Mouse (Mus musculus): Measurements from ENCODE around the gene Rfx1. TPM values are rescaled to one million over a fixed set of nuclear protein-coding genes. Genes with fewer than 3 reads are reported as not detected.

The Rfx1 gene
- polyA plus RNA-seq, 1 experiment from 2014 or later, result 11.0 TPM

- peaks cover 98% of the 10 kb centered on the region for H3K36me3 ChIP-seq (replicated peaks; ENCODE audit: control insufficient read depth, insufficient read depth)
- H3K27ac ChIP-seq, result no peak overlapping the region
- no peak overlapping the region for H3K4me3 ChIP-seq (replicated peaks; ENCODE audit: low read length)
- H3K4me2 ChIP-seq (replicated peaks), result no peak overlapping the region
- no peaks in the 10 kb centered on the region for H3K27me3 ChIP-seq (ENCODE audit: control insufficient read depth, insufficient read depth, low read length)
- no peaks in the 10 kb centered on the region for H3K4me1 ChIP-seq (replicated peaks; ENCODE audit: control insufficient read depth, insufficient read depth, low read length)
- DNase-seq (ENCODE audit: low spot score) (no peak), ATAC-seq (ENCODE audit: low FRiP score) (no peak)
- H3K9ac ChIP-seq, result no peak overlapping the region
- no peaks in the 10 kb centered on the region for H3K9me3 ChIP-seq (ENCODE audit: control insufficient read depth, low read length)
- WGBS, result 92% methylated on average over 3 of the region's 3 CpGs
Observed at GRCm38 (mm10) chr8:84137848-84138247, 71.2 kb downstream of the Rfx1 start.

GRCm38 (mm10) chr8:84140838-84141237 lies 74.2 kb downstream of the Rfx1 start:
- no peak overlapping the region for H3K27ac ChIP-seq
- H3K36me3 ChIP-seq (replicated peaks; ENCODE audit: control insufficient read depth, insufficient read depth), result peaks cover 96% of the 10 kb centered on the region
- H3K9me3 ChIP-seq (ENCODE audit: control insufficient read depth, low read length), result no peaks in the 10 kb centered on the region
- H3K9ac ChIP-seq, result no peak overlapping the region
- H3K4me2 ChIP-seq (replicated peaks), result no peak overlapping the region
- DNase-seq (ENCODE audit: low spot score), result no peak
- H3K4me1 ChIP-seq (replicated peaks; ENCODE audit: control insufficient read depth, insufficient read depth, low read length), result no peaks in the 10 kb centered on the region
- no peak for ATAC-seq (ENCODE audit: low FRiP score)
- H3K27me3 ChIP-seq (ENCODE audit: control insufficient read depth, insufficient read depth, low read length), result no peaks in the 10 kb centered on the region
- no peak overlapping the region for H3K4me3 ChIP-seq (replicated peaks; ENCODE audit: low read length)
- WGBS, result 87% methylated on average over 4 of the region's 4 CpGs

- Histone ChIP-seq H3K27ac (no peak overlapping the region), H3K36me3 (replicated peaks; ENCODE audit: control insufficient read depth, insufficient read depth) (peaks cover 57% of the 10 kb centered on the region), H3K27me3 (ENCODE audit: control insufficient read depth, insufficient read depth, low read length) (no peaks in the 10 kb centered on the region), H3K4me1 (replicated peaks; ENCODE audit: control insufficient read depth, insufficient read depth, low read length) (peaks cover 22% of the 10 kb centered on the region), H3K4me3 (replicated peaks; ENCODE audit: low read length) (no peak overlapping the region), H3K9me3 (ENCODE audit: control insufficient read depth, low read length) (no peaks in the 10 kb centered on the region), H3K4me2 (replicated peaks) (no peak overlapping the region), H3K9ac (no peak overlapping the region)
- ATAC-seq (ENCODE audit: low FRiP score) (no peak), DNase-seq (ENCODE audit: low spot score) (no peak)
- WGBS, result 95% methylated on average over 8 of the region's 8 CpGs
Observed at GRCm38 (mm10) chr8:84144636-84145245, 78.1 kb downstream of the Rfx1 start.

MicroRNAs within 50 kb of the gene (microRNA counts, 519-probe panel; counts per million panel counts)
- microRNA mmu-miR-709, result 3,854 counts per million, percentile 25 among the panel's probes with 10 or more counts

Small RNAs within 50 kb of the gene (microRNA-seq; reads per million reads assigned to microRNA genes)
- gene Mir709, result not detected

Other genes with a start within 250 kb of the Rfx1 start
- 67.1 and 72.0 TPM in 2 replicates for gene Adgrl1, start 166.7 kb upstream of the Rfx1 start, polyA plus RNA-seq (2014; fragmentation: Nextera tagmentation; extraction: Ambion mirVana)
- gene Gm10644, start 111.6 kb upstream of the Rfx1 start, polyA plus RNA-seq (2014; fragmentation: Nextera tagmentation; extraction: Ambion mirVana), result 0.76 and 1.1 TPM in 2 replicates
- gene Asf1b, start 111.3 kb upstream of the Rfx1 start, polyA plus RNA-seq (2014; fragmentation: Nextera tagmentation; extraction: Ambion mirVana), result 10.5 and 10.7 TPM in 2 replicates
- 194 and 218 TPM in 2 replicates for gene Prkaca, start 93.8 kb upstream of the Rfx1 start, polyA plus RNA-seq (2014; fragmentation: Nextera tagmentation; extraction: Ambion mirVana)
- gene Samd1, start 69.2 kb upstream of the Rfx1 start, polyA plus RNA-seq (2014; fragmentation: Nextera tagmentation; extraction: Ambion mirVana), result 11.1 and 11.3 TPM in 2 replicates
- 0.54 and 0.76 TPM in 2 replicates for gene 1700067K01Rik, start 65.3 kb upstream of the Rfx1 start, polyA plus RNA-seq (2014; fragmentation: Nextera tagmentation; extraction: Ambion mirVana)
- gene 2210011C24Rik, start 54.7 kb upstream of the Rfx1 start, polyA plus RNA-seq (2014; fragmentation: Nextera tagmentation; extraction: Ambion mirVana), result 0.52 and 0.77 TPM in 2 replicates
- 3.7 and 5.5 TPM in 2 replicates for gene Palm3, start 45.4 kb upstream of the Rfx1 start, polyA plus RNA-seq (2014; fragmentation: Nextera tagmentation; extraction: Ambion mirVana)
- gene Il27ra, start 24.2 kb upstream of the Rfx1 start, polyA plus RNA-seq (2014; fragmentation: Nextera tagmentation; extraction: Ambion mirVana), result 0.34 and 0.48 TPM in 2 replicates
- 1.6 and 4.7 TPM in 2 replicates for gene Rln3, start 21.8 kb upstream of the Rfx1 start, polyA plus RNA-seq (2014; fragmentation: Nextera tagmentation; extraction: Ambion mirVana)
- 2.1 and 2.7 TPM in 2 replicates for gene Gm10643, start 1.7 kb upstream of the Rfx1 start, polyA plus RNA-seq (2014; fragmentation: Nextera tagmentation; extraction: Ambion mirVana)
- gene Dcaf15, start 37.9 kb downstream of the Rfx1 start, polyA plus RNA-seq (2014; fragmentation: Nextera tagmentation; extraction: Ambion mirVana), result 17.4 and 18.9 TPM in 2 replicates
- 0.48 and 0.59 TPM in 2 replicates for gene Podnl1, start 59.2 kb downstream of the Rfx1 start, polyA plus RNA-seq (2014; fragmentation: Nextera tagmentation; extraction: Ambion mirVana)
- 30.4 and 33.3 TPM in 2 replicates for gene Cc2d1a, start 81.1 kb downstream of the Rfx1 start, polyA plus RNA-seq (2014; fragmentation: Nextera tagmentation; extraction: Ambion mirVana)
- 1.4 TPM in 2 replicates for gene 4930432K21Rik, start 81.2 kb downstream of the Rfx1 start, polyA plus RNA-seq (2014; fragmentation: Nextera tagmentation; extraction: Ambion mirVana)
- gene Nanos3, start 118.4 kb downstream of the Rfx1 start, polyA plus RNA-seq (2014; fragmentation: Nextera tagmentation; extraction: Ambion mirVana), result 7.8 and 10.4 TPM in 2 replicates
- 20.0 and 20.6 TPM in 2 replicates for gene Zswim4, start 170.2 kb downstream of the Rfx1 start, polyA plus RNA-seq (2014; fragmentation: Nextera tagmentation; extraction: Ambion mirVana)
- gene D8Ertd738e, start 182.9 kb downstream of the Rfx1 start, polyA plus RNA-seq (2014; fragmentation: Nextera tagmentation; extraction: Ambion mirVana), result 268 and 296 TPM in 2 replicates
- 38.9 and 40.2 TPM in 2 replicates for gene Mri1, start 190.5 kb downstream of the Rfx1 start, polyA plus RNA-seq (2014; fragmentation: Nextera tagmentation; extraction: Ambion mirVana)
- gene Ccdc130, start 203.5 kb downstream of the Rfx1 start, polyA plus RNA-seq (2014; fragmentation: Nextera tagmentation; extraction: Ambion mirVana), result 22.7 and 27.1 TPM in 2 replicates